ENCODE assay signal across 23 mouse cellular contexts in the genomic region with DNA sequence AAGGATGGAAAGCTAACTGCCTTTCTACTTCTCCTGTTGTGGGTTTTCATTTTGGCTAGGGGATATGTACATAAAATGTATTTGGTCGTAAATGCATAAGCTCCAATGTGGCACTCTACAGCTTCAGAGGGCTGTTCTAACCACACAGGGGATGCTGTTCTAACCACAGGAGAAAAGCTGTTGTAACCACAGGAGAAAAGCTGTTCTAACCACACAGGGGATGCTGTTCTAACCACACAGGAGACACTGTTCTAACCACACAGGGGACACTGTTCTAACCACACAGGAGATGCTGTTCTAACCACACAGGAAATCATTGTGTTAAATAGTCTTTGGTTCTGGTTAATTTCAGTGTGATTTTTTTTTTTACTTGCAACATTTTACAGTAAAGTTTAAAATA. TPM values are rescaled to one million over a fixed set of nuclear protein-coding genes. Genes with fewer than 3 reads are reported as not detected.
DNase-seq lines count a peak whose midpoint lies in the region; ATAC-seq and TF ChIP-seq lines count a peak whose summit lies in the region.
"Had no signal": no experiment of that assay in that cellular context is flagged by ENCODE, and none has a peak within 500 bp of the region (broad histone marks: within the 10 kb centered on the region; RNA-seq: fewer than 3 reads in every experiment).

No protein-coding gene starts in this region.

- ATAC-seq in limb, embryonic 14.5 days (ENCODE audit: low FRiP score, low read depth): no peak
- peak; percentile 66 for ATAC-seq in common myeloid progenitor, adult 5-6 weeks (replicated peaks; ENCODE audit: low read depth, poor library complexity, severe bottlenecking)
- ATAC-seq in megakaryocyte, adult 5-6 weeks (ENCODE audit: poor library complexity, severe bottlenecking): peak; percentile 56
- no peak for ATAC-seq in inflammation-experienced regulatory T-cells, adult 6 months
- ATAC-seq: forebrain, embryonic 15.5 days; hindbrain, postnatal 0 days; intestine, embryonic 16.5 days had no signal

- H3K27ac ChIP-seq in limb, embryonic 14.5 days (replicated peaks; ENCODE audit: low read depth, low read length): no peak overlapping the region
- no peak overlapping the region for H3K27ac ChIP-seq in limb, embryonic 10.5 days
- H3K27ac ChIP-seq: embryonic facial prominence, embryonic 15.5 days; forebrain, embryonic 10.5 days; forebrain, embryonic 15.5 days; heart, embryonic 13.5 days; hindbrain, embryonic 13.5 days; hindbrain, postnatal 0 days had no signal

- H3K4me2 ChIP-seq in limb, embryonic 14.5 days (replicated peaks; ENCODE audit: low read depth, low read length, severe bottlenecking): no peak overlapping the region
- H3K4me2 ChIP-seq: embryonic facial prominence, embryonic 15.5 days; forebrain, embryonic 15.5 days; heart, embryonic 13.5 days; hindbrain, embryonic 13.5 days had no signal

- no peak overlapping the region for H3K4me3 ChIP-seq in limb, embryonic 14.5 days (replicated peaks; ENCODE audit: low read length)
- H3K4me3 ChIP-seq in limb, embryonic 10.5 days: no peak overlapping the region
- H3K4me3 ChIP-seq: embryonic facial prominence, embryonic 15.5 days; erythroblast, embryonic 14.5 days; forebrain, embryonic 10.5 days; forebrain, embryonic 15.5 days; heart, embryonic 13.5 days; hindbrain, embryonic 13.5 days had no signal

- TF ChIP-seq POLR2A in limb, embryonic 14.5 days (IDR thresholded peaks at IDR 0.05; ENCODE audit: borderline replicate concordance, extremely low read depth, insufficient read depth, insufficient read length): no peak

- H3K9ac ChIP-seq in limb, embryonic 14.5 days (ENCODE audit: low read depth, low read length, severe bottlenecking): no peak overlapping the region
- H3K9ac ChIP-seq: embryonic facial prominence, embryonic 15.5 days; forebrain, embryonic 15.5 days; heart, embryonic 13.5 days; hindbrain, embryonic 13.5 days had no signal

- no peaks in the 10 kb centered on the region for H3K4me1 ChIP-seq in limb, embryonic 14.5 days (ENCODE audit: control insufficient read depth, insufficient read depth, low read length)
- no peaks in the 10 kb centered on the region for H3K4me1 ChIP-seq in limb, embryonic 10.5 days
- H3K4me1 ChIP-seq: embryonic facial prominence, embryonic 15.5 days; forebrain, embryonic 10.5 days; forebrain, embryonic 15.5 days; heart, embryonic 13.5 days; hindbrain, embryonic 13.5 days had no signal

- no peaks in the 10 kb centered on the region for H3K27me3 ChIP-seq in limb, embryonic 14.5 days (ENCODE audit: control insufficient read depth, insufficient read depth, low read length)
- H3K27me3 ChIP-seq in limb, embryonic 10.5 days (ENCODE audit: low read depth, poor library complexity, severe bottlenecking): no peaks in the 10 kb centered on the region
- H3K27me3 ChIP-seq: embryonic facial prominence, embryonic 15.5 days; forebrain, embryonic 15.5 days; heart, embryonic 13.5 days; hindbrain, embryonic 13.5 days had no signal

- DNase-seq in limb, embryonic 14.5 days (ENCODE audit: low spot score): peak; percentile 3
- DNase-seq in limb, embryonic 10.5 days (ENCODE audit: low spot score): no peak
- peak; percentile 49 for DNase-seq in A20 (ENCODE audit: low read depth, low spot score)
- no peak for DNase-seq in heart, adult 9 months (ENCODE audit: low spot score in 2 of 2)
- DNase-seq in left cerebral cortex, adult 8-10 months (ENCODE audit: low spot score in 2 of 2): no peak
- DNase-seq: adrenal gland, adult 8-10 months; adrenal gland, postnatal 36 days; cerebellum, adult 2 months; cerebellum, postnatal 10 days; embryo, embryonic 11 days; gastrocnemius, postnatal 10 days; heart, postnatal 36 days had no signal

- no peaks in the 10 kb centered on the region for H3K9me3 ChIP-seq in limb, embryonic 14.5 days (ENCODE audit: control insufficient read depth, low read length)
- H3K9me3 ChIP-seq in limb, embryonic 10.5 days (replicated peaks): no peaks in the 10 kb centered on the region
- H3K9me3 ChIP-seq: embryonic facial prominence, embryonic 15.5 days; forebrain, embryonic 10.5 days; forebrain, embryonic 15.5 days; hindbrain, embryonic 13.5 days had no signal

- no peaks in the 10 kb centered on the region for H3K36me3 ChIP-seq in limb, embryonic 14.5 days (ENCODE audit: control insufficient read depth, insufficient read depth, low read length)
- H3K36me3 ChIP-seq in limb, embryonic 10.5 days: no peaks in the 10 kb centered on the region
- H3K36me3 ChIP-seq: embryonic facial prominence, embryonic 15.5 days; forebrain, embryonic 10.5 days; forebrain, embryonic 15.5 days; heart, embryonic 13.5 days; hindbrain, embryonic 13.5 days had no signal

- 44% methylated on average over 1 of the region's 1 CpGs for WGBS in limb, embryonic 14.5 days
- WGBS in limb, embryonic 10.5 days: 96% methylated on average over 1 of the region's 1 CpGs

RNA-seq across cellular contexts. Expression of a gene that starts 38.1 kb away (rescaled TPM):
- 14.4 and 24.4 TPM in 2 replicates for polyA plus RNA-seq in limb, embryonic 14.5 days (2012; rRNA removed)
- 34.5 and 35.5 TPM in 2 replicates for polyA plus RNA-seq in limb, embryonic 14.5 days (2014; fragmentation: Nextera tagmentation; extraction: Ambion mirVana)
- polyA plus RNA-seq in limb, embryonic 10.5 days (2016; fragmentation: Nextera tagmentation; extraction: Ambion mirVana): 43.9 and 44.0 TPM in 2 replicates
- total RNA-seq in common myeloid progenitor, adult 5-6 weeks (2017): 32.7 and 34.0 TPM in 2 replicates
- total RNA-seq in megakaryocyte, adult 5-6 weeks (2015): 14.0 and 20.3 TPM in 2 replicates
- total RNA-seq in megakaryocyte, adult 5-6 weeks (2017): 11.4 and 13.8 TPM in 2 replicates
- polyA plus RNA-seq in inflammation-experienced regulatory T-cells, adult 6 months (2017; shearing (Covaris generic)): 10 to 100 TPM; 26.9 to 36.4 (median 34.4) TPM
- total RNA-seq in left cerebral cortex, adult 8-10 months (2022): 10 to 100 TPM; 15.7 to 18.0 (median 16.4) TPM

Comparison
In these comparisons a context has a peak if more than half of its experiments do, and no peak if none do; other contexts are left out.
1. DNase-seq: peak in limb, embryonic 14.5 days (single experiment) and A20 (single experiment); none in limb, embryonic 10.5 days (single experiment), heart, adult 9 months (0 of 2) and left cerebral cortex, adult 8-10 months (0 of 2).
2. ATAC-seq: peak in common myeloid progenitor, adult 5-6 weeks (single experiment) and megakaryocyte, adult 5-6 weeks (single experiment); none in limb, embryonic 14.5 days (single experiment) and inflammation-experienced regulatory T-cells, adult 6 months (single experiment).